Mouse (Mus musculus): ENCODE results near the gene Pitpnm3. TPM values are rescaled to one million over a fixed set of nuclear protein-coding genes. Genes with fewer than 3 reads are reported as not detected.
A peak's percentile ranks its signal among the peaks of the same experiment; 100 is the strongest.

Pitpnm3 gene
- total and polyA plus RNA-seq, 2 experiments, result 0.06 to 0.18 TPM

DNA sequence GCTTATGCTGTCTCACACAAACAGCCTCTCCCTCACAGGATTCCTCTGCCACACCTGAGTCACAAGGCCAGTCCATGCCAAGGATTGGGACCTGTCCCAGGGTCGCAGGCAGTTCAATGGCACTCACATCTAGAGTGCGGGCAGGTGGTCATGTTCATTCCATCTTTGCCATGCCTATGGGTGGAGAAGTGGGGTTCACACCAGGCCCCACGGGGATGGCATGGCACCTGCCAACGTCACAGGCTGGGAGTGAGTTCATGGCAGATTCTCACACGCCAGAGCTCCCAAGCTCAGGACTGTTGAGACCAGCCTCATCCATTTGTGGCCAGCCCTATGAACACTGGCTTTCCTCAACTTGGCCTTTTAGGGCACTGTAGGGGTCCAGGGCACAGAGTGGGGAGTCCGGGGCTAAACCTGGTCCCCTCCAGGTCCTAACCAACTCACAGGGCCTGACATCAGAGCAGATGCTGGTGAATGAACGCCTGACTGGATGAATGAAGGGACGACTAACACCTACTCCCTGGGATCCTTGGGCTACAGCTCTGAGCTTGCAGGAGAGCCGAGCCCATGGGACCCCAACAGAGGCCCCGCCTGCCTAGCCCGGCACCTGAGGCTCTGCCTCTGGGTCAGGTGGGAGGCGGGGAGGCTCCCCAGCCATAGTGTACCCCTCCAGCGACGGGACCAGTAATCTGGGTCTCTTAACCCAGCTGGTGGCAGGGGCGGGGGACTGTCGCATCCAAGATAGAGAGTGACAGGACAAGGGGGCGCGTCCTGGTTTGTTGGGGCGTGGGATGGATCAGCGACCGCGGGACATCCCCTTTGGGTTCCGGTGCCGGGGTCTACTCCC lies 819 bp downstream of the Pitpnm3 start:
- Histone ChIP-seq H3K36me3 (ENCODE audit: control insufficient read depth, insufficient read depth, low read length) (no peaks in the 10 kb centered on the region), H3K27me3 (ENCODE audit: control insufficient read depth, insufficient read depth, low read length) (peaks cover 15% of the 10 kb centered on the region), H3K27ac (replicated peaks; ENCODE audit: insufficient read depth, low read depth, low read length) (no peak overlapping the region), H3K4me1 (ENCODE audit: control insufficient read depth, insufficient read depth, low read length) (no peaks in the 10 kb centered on the region), H3K79me2 (ENCODE audit: control insufficient read depth, insufficient read depth, low read length) (no peaks in the 10 kb centered on the region), H3K9ac (ENCODE audit: low read depth, low read length) (no peak overlapping the region), H3K4me3 (ENCODE audit: insufficient read depth, low read depth, low read length) (peak overlapping the region; percentile 28; the same call in 1 of the 2 replicates)
- WGBS, result 22% methylated on average over 24 of the region's 24 CpGs
- TF ChIP-seq CTCF (IDR thresholded peaks at IDR 0.05; ENCODE audit: low read depth, low read length), result no peak
- no peak for TF ChIP-seq POLR2A (IDR thresholded peaks at IDR 0.05; ENCODE audit: extremely low read depth, insufficient read depth, low read length)
- no peak for DNase-seq (ENCODE audit: extremely low read depth, low read depth, low spot score)

DNA sequence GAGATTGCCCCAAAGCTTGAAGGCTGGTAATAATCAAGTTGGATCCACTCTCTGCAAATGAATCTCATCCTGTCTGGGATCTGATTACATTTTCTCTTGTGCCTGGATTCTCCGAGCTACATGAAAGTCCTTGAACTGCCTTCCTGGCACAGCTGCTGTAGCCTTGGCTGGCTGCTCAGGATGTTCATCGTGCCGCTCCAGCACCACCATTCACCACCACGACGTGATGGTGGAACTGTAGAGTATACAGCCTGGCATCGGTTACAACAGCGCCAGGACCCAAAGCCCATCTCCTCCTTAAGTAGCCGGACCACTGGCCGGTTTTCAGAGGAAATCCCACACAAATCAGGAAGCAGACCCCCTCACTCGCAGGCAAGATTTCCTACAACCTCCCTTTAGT lies 2.5 kb downstream of the Pitpnm3 start:
- TF ChIP-seq CTCF (IDR thresholded peaks at IDR 0.05; ENCODE audit: low read depth, low read length) (no peak), POLR2A (IDR thresholded peaks at IDR 0.05; ENCODE audit: extremely low read depth, insufficient read depth, low read length) (no peak)
- no peaks in the 10 kb centered on the region for H3K79me2 ChIP-seq (ENCODE audit: control insufficient read depth, insufficient read depth, low read length)
- DNase-seq (ENCODE audit: extremely low read depth, low read depth, low spot score), result no peak
- peaks cover 15% of the 10 kb centered on the region for H3K27me3 ChIP-seq (ENCODE audit: control insufficient read depth, insufficient read depth, low read length)
- H3K4me3 ChIP-seq (ENCODE audit: insufficient read depth, low read depth, low read length), result no peak overlapping the region
- 64% methylated on average over 10 of the region's 10 CpGs for WGBS
- no peaks in the 10 kb centered on the region for H3K4me1 ChIP-seq (ENCODE audit: control insufficient read depth, insufficient read depth, low read length)
- no peaks in the 10 kb centered on the region for H3K36me3 ChIP-seq (ENCODE audit: control insufficient read depth, insufficient read depth, low read length)
- no peak overlapping the region for H3K27ac ChIP-seq (replicated peaks; ENCODE audit: insufficient read depth, low read depth, low read length)
- no peak overlapping the region for H3K9ac ChIP-seq (ENCODE audit: low read depth, low read length)

DNA sequence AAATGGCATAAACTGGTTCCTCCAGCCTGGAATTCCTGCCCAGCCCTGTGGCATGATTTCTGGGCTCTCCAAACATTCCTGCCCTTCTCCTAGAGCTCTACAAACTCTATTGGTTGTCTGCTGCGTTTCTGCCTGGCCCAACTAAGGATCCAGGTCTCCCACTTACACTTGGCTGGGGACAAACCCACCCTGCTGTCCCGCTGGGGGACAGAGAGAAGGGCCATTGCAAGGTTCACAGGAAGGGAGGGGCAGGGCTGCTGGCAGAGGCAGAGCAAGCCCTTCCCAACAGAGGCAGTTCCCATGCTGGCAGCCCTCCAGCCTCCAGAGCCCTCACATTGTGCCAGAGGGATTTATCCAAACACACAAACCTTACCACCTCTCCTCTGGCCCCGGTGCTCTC lies 3.3 kb downstream of the Pitpnm3 start:
- peak; percentile 8 for DNase-seq (ENCODE audit: extremely low read depth, low read depth, low spot score)
- TF ChIP-seq POLR2A (IDR thresholded peaks at IDR 0.05; ENCODE audit: extremely low read depth, insufficient read depth, low read length) (no peak), CTCF (IDR thresholded peaks at IDR 0.05; ENCODE audit: low read depth, low read length) (no peak)
- no peak overlapping the region for H3K9ac ChIP-seq (ENCODE audit: low read depth, low read length)
- H3K4me3 ChIP-seq (ENCODE audit: insufficient read depth, low read depth, low read length), result no peak overlapping the region
- no peaks in the 10 kb centered on the region for H3K36me3 ChIP-seq (ENCODE audit: control insufficient read depth, insufficient read depth, low read length)
- peaks cover 15% of the 10 kb centered on the region for H3K27me3 ChIP-seq (ENCODE audit: control insufficient read depth, insufficient read depth, low read length)
- WGBS, result 10% methylated on average over 3 of the region's 3 CpGs
- H3K79me2 ChIP-seq (ENCODE audit: control insufficient read depth, insufficient read depth, low read length), result no peaks in the 10 kb centered on the region
- H3K27ac ChIP-seq (replicated peaks; ENCODE audit: insufficient read depth, low read depth, low read length), result no peak overlapping the region
- no peaks in the 10 kb centered on the region for H3K4me1 ChIP-seq (ENCODE audit: control insufficient read depth, insufficient read depth, low read length)

DNA sequence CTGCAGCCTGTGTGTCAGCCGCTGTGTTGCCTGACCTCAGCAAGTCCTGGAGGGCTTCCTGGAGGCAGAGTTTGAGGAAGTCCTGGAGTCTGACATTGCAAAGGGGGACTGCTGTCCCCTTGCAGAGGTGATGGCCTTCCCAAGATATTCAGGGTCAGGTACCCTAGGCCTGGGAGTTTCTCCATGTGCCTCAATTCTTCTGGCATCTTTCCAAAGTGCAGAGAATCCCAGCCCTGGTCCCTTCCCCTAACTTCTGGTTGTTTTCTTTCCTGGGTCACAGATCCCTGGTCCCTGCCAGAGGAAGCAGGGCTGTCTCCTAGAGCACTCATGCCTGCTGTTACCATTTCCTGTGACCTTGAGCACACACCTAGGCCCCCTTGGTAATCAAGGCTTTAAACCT lies 3.9 kb downstream of the Pitpnm3 start:
- Histone ChIP-seq H3K79me2 (ENCODE audit: control insufficient read depth, insufficient read depth, low read length) (no peaks in the 10 kb centered on the region), H3K36me3 (ENCODE audit: control insufficient read depth, insufficient read depth, low read length) (no peaks in the 10 kb centered on the region), H3K27ac (replicated peaks; ENCODE audit: insufficient read depth, low read depth, low read length) (no peak overlapping the region), H3K27me3 (ENCODE audit: control insufficient read depth, insufficient read depth, low read length) (peaks cover 15% of the 10 kb centered on the region), H3K9ac (ENCODE audit: low read depth, low read length) (no peak overlapping the region), H3K4me1 (ENCODE audit: control insufficient read depth, insufficient read depth, low read length) (no peaks in the 10 kb centered on the region), H3K4me3 (ENCODE audit: insufficient read depth, low read depth, low read length) (no peak overlapping the region)
- no peak for DNase-seq (ENCODE audit: extremely low read depth, low read depth, low spot score)
- TF ChIP-seq CTCF (IDR thresholded peaks at IDR 0.05; ENCODE audit: low read depth, low read length) (no peak), POLR2A (IDR thresholded peaks at IDR 0.05; ENCODE audit: extremely low read depth, insufficient read depth, low read length) (no peak)
- WGBS, result 81% methylated on average over 1 of the region's 1 CpGs

DNA sequence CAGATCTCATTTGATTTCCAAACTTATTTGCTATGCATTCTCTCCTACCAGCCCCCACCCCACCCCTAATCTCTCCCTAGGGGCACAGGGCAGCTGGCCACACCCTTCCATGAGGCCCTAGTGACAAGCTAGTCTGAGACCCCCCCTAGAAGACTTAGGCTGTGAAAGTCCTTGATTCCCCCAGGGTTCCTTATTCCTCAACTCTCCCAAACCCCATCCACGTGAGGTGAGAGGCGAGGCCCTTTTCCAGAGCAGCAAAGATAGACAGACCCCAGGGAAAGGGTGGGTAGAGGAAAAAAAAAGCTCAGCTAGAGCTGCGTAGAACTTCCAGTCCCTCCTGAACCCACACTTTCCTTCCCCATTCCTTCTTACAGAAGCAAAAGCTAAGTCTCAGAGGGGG lies 4.7 kb downstream of the Pitpnm3 start:
- H3K79me2 ChIP-seq (ENCODE audit: control insufficient read depth, insufficient read depth, low read length), result no peaks in the 10 kb centered on the region
- H3K27ac ChIP-seq (replicated peaks; ENCODE audit: insufficient read depth, low read depth, low read length), result no peak overlapping the region
- H3K27me3 ChIP-seq (ENCODE audit: control insufficient read depth, insufficient read depth, low read length), result peaks cover 14% of the 10 kb centered on the region
- H3K4me1 ChIP-seq (ENCODE audit: control insufficient read depth, insufficient read depth, low read length), result no peaks in the 10 kb centered on the region
- whole genome bisulfite sequencing, result 91% methylated on average over 3 of the region's 3 CpGs
- H3K9ac ChIP-seq (ENCODE audit: low read depth, low read length), result no peak overlapping the region
- H3K36me3 ChIP-seq (ENCODE audit: control insufficient read depth, insufficient read depth, low read length), result no peaks in the 10 kb centered on the region
- H3K4me3 ChIP-seq (ENCODE audit: insufficient read depth, low read depth, low read length), result no peak overlapping the region
- no peak for DNase-seq (ENCODE audit: extremely low read depth, low read depth, low spot score)
- TF ChIP-seq POLR2A (IDR thresholded peaks at IDR 0.05; ENCODE audit: extremely low read depth, insufficient read depth, low read length) (no peak), CTCF (IDR thresholded peaks at IDR 0.05; ENCODE audit: low read depth, low read length) (no peak)

- no peak for DNase-seq (ENCODE audit: extremely low read depth, low read depth, low spot score)
- Histone ChIP-seq H3K9ac (ENCODE audit: low read depth, low read length) (no peak overlapping the region), H3K4me1 (ENCODE audit: control insufficient read depth, insufficient read depth, low read length) (no peaks in the 10 kb centered on the region), H3K79me2 (ENCODE audit: control insufficient read depth, insufficient read depth, low read length) (no peaks in the 10 kb centered on the region), H3K27ac (replicated peaks; ENCODE audit: insufficient read depth, low read depth, low read length) (no peak overlapping the region), H3K27me3 (ENCODE audit: control insufficient read depth, insufficient read depth, low read length) (peaks cover 10% of the 10 kb centered on the region), H3K36me3 (ENCODE audit: control insufficient read depth, insufficient read depth, low read length) (no peaks in the 10 kb centered on the region), H3K4me3 (ENCODE audit: insufficient read depth, low read depth, low read length) (no peak overlapping the region)
- TF ChIP-seq POLR2A (IDR thresholded peaks at IDR 0.05; ENCODE audit: extremely low read depth, insufficient read depth, low read length) (no peak), CTCF (IDR thresholded peaks at IDR 0.05; ENCODE audit: low read depth, low read length) (no peak)
- 76% methylated on average over 3 of the region's 3 CpGs for WGBS
Observed at GRCm38 (mm10) chr11:72130472-72130871, 5.1 kb downstream of the Pitpnm3 start.
